Mouse (Mus musculus) liver, postnatal 0 days (tissue): Measurements from ENCODE around the gene Myom1.

ENCODE experiments used
- CTCF ChIP-seq: sonication (generic); IDR thresholded peaks from 2 replicates; pipeline ENCODE4 v1.5.1; 2016; ENCODE audit warnings: antibody characterized with exemption, low read depth
- EP300 ChIP-seq: IDR thresholded peaks from 2 replicates; pipeline ENCODE4 v1.6.1; 2016; ENCODE audit warnings: antibody characterized with exemption, low read depth, mild to moderate bottlenecking

GRCm38 (mm10) chr17:71071958-71072357, 69.5 kb downstream of the Myom1 start:
- TF ChIP-seq CTCF (no peak), EP300 (no peak)
